Mouse (Mus musculus) heart, embryonic 13.5 days (tissue): Measurements from ENCODE around the gene Elmo3. TPM values are rescaled to one million over a fixed set of nuclear protein-coding genes. Genes with fewer than 3 reads are reported as not detected.
"Not testable (repeated sequence)": the region's sequence is repeated elsewhere in the genome, so short reads cannot be mapped to it uniquely, and the experiment has no call there.

Experiments
- ATAC-seq: fragments of 200-750 bp; cut with Nextera tagmentation; 2 replicates; pipeline ENCODE4 v1.8.0; 2017; ENCODE audit warnings: moderate TSS enrichment; ENCODE audit not compliant: insufficient number of reproducible peaks, low FRiP score, low TSS enrichment; ENCODE audit errors: extremely low read depth
- H3K27ac ChIP-seq: fragments of 300-500 bp; sonication (generic); replicated peaks from 2 replicates; pipeline ENCODE4 v1.5.1; 2015; ENCODE audit warnings: moderate library complexity, mild to moderate bottlenecking, inconsistent platforms
- H3K27me3 ChIP-seq: fragments of 300-500 bp; sonication (generic); replicated peaks from 2 replicates; pipeline ENCODE4 v1.6.1; 2015; ENCODE audit warnings: mild to moderate bottlenecking, inconsistent platforms
- H3K36me3 ChIP-seq: fragments of 300-500 bp; sonication (generic); 2 replicates; pipeline ENCODE4 v1.6.1; 2015; ENCODE audit warnings: mild to moderate bottlenecking, inconsistent platforms
- H3K4me1 ChIP-seq: fragments of 300-500 bp; sonication (generic); 2 replicates; pipeline ENCODE4 v1.6.1; 2015; ENCODE audit warnings: inconsistent platforms
- H3K4me2 ChIP-seq: fragments of 300-500 bp; sonication (generic); 2 replicates; pipeline ENCODE4 v1.6.1; 2015; ENCODE audit warnings: inconsistent platforms, mild to moderate bottlenecking, moderate library complexity
- H3K4me3 ChIP-seq: fragments of 300-500 bp; sonication (generic); 2 replicates; pipeline ENCODE4 v1.5.1; 2015; ENCODE audit warnings: moderate library complexity, mild to moderate bottlenecking, inconsistent platforms
- H3K9ac ChIP-seq: fragments of 300-500 bp; sonication (generic); 2 replicates; pipeline ENCODE4 v1.6.1; 2015; ENCODE audit warnings: inconsistent platforms, mild to moderate bottlenecking, moderate library complexity
- H3K9me3 ChIP-seq: fragments of 300-500 bp; sonication (generic); 2 replicates; pipeline ENCODE4 v1.6.1; 2016; ENCODE audit warnings: inconsistent platforms
- WGBS: fragments of 180-500 bp; shearing (Covaris S2); methylation state at CpG from one replicate; pipeline ENCODE4 v1.1.7; 2015; ENCODE audit warnings: mixed read lengths; 5-methylcytosine and 5-hydroxymethylcytosine counted together
- polyA plus RNA-seq: library from polyadenylated mRNA; unstranded; fragments of >200 nt; fragmentation: Nextera tagmentation; extraction: Ambion mirVana; gene quantifications from 2 replicates; pipeline ENCODE4 v1.2.1, GENCODE M21; 2015

Elmo3 gene
- polyA plus RNA-seq, 1 experiment from 2014 or later, result 2.6 TPM

- H3K9me3 ChIP-seq, H3K4me2 ChIP-seq, H3K9ac ChIP-seq, H3K27ac ChIP-seq, H3K36me3 ChIP-seq, H3K4me3 ChIP-seq, ATAC-seq: not testable (repeated sequence)
- Histone ChIP-seq H3K4me1 (peaks cover 30% of the 10 kb centered on the region), H3K27me3 (peaks cover 46% of the 10 kb centered on the region)
- 75% methylated on average over 8 of the region's 8 CpGs for WGBS
Observed at GRCm38 (mm10) chr8:105291364-105291763, 14.0 kb upstream of the Elmo3 start.

- not testable (repeated sequence) for H3K36me3 ChIP-seq, H3K4me2 ChIP-seq, H3K9ac ChIP-seq, H3K9me3 ChIP-seq, ATAC-seq, H3K27ac ChIP-seq, H3K4me3 ChIP-seq
- Histone ChIP-seq H3K27me3 (peaks cover 42% of the 10 kb centered on the region), H3K4me1 (peaks cover 34% of the 10 kb centered on the region)
- 56% methylated on average over 3 of the region's 3 CpGs for WGBS
Observed at GRCm38 (mm10) chr8:105291802-105292201, 13.6 kb upstream of the Elmo3 start.

GRCm38 (mm10) chr8:105292471-105292870 is 12.9 kb upstream of the Elmo3 start:
- H3K4me3 ChIP-seq, result no peak overlapping the region
- no peaks in the 10 kb centered on the region for H3K9me3 ChIP-seq
- WGBS, result 68% methylated on average over 7 of the region's 7 CpGs
- no peak overlapping the region for H3K27ac ChIP-seq
- no peaks in the 10 kb centered on the region for H3K36me3 ChIP-seq
- H3K4me1 ChIP-seq, result peaks cover 39% of the 10 kb centered on the region
- no peak for ATAC-seq
- H3K9ac ChIP-seq, result no peak overlapping the region
- H3K4me2 ChIP-seq, result no peak overlapping the region
- H3K27me3 ChIP-seq, result peaks cover 42% of the 10 kb centered on the region

- H3K4me3 ChIP-seq, result no peak overlapping the region
- WGBS, result 60% methylated on average over 19 of the region's 19 CpGs
- H3K9me3 ChIP-seq, result no peaks in the 10 kb centered on the region
- no peak overlapping the region for H3K27ac ChIP-seq
- no peak overlapping the region for H3K4me2 ChIP-seq
- ATAC-seq, result no peak
- no peaks in the 10 kb centered on the region for H3K36me3 ChIP-seq
- H3K4me1 ChIP-seq, result peaks cover 39% of the 10 kb centered on the region
- H3K9ac ChIP-seq, result no peak overlapping the region
- peaks cover 42% of the 10 kb centered on the region for H3K27me3 ChIP-seq
Observed at GRCm38 (mm10) chr8:105293405-105293804, 12.0 kb upstream of the Elmo3 start.

GRCm38 (mm10) chr8:105294776-105295175 is 10.6 kb upstream of the Elmo3 start:
- H3K4me3 ChIP-seq, result peak overlapping the region; percentile 40
- no peak overlapping the region for H3K27ac ChIP-seq
- peak overlapping the region; percentile 98 for H3K4me2 ChIP-seq
- H3K36me3 ChIP-seq, result peaks cover 12% of the 10 kb centered on the region
- H3K9me3 ChIP-seq, result no peaks in the 10 kb centered on the region
- no peak for ATAC-seq
- H3K4me1 ChIP-seq, result peaks cover 38% of the 10 kb centered on the region
- H3K9ac ChIP-seq, result peak overlapping the region; percentile 61
- H3K27me3 ChIP-seq, result peaks cover 40% of the 10 kb centered on the region
- WGBS, result 70% methylated on average over 9 of the region's 9 CpGs

- WGBS, result 45% methylated on average over 11 of the region's 11 CpGs
- no peaks in the 10 kb centered on the region for H3K9me3 ChIP-seq
- peak overlapping the region; percentile 40 for H3K4me3 ChIP-seq
- peaks cover 37% of the 10 kb centered on the region for H3K4me1 ChIP-seq
- ATAC-seq, result no peak
- peaks cover 17% of the 10 kb centered on the region for H3K36me3 ChIP-seq
- peaks cover 35% of the 10 kb centered on the region for H3K27me3 ChIP-seq
- H3K4me2 ChIP-seq, result peak overlapping the region; percentile 98
- H3K9ac ChIP-seq, result peak overlapping the region; percentile 61
- H3K27ac ChIP-seq, result peak overlapping the region; percentile 75
Observed at GRCm38 (mm10) chr8:105295256-105295655, 10.1 kb upstream of the Elmo3 start.

- peak within 1 kb of the TSS; percentile 75 for H3K27ac ChIP-seq
- 36% methylated on average over 11 of the region's 11 CpGs for WGBS
- peaks cover 25% of the 10 kb centered on the region for H3K36me3 ChIP-seq
- no peak for ATAC-seq
- peak within 1 kb of the TSS; percentile 97 for H3K9ac ChIP-seq
- H3K4me1 ChIP-seq, result peaks cover 33% of the 10 kb centered on the region
- H3K27me3 ChIP-seq, result peaks cover 29% of the 10 kb centered on the region
- no peaks in the 10 kb centered on the region for H3K9me3 ChIP-seq
- peak within 1 kb of the TSS; percentile 100 for H3K4me3 ChIP-seq
- H3K4me2 ChIP-seq, result peak within 1 kb of the TSS; percentile 98
Observed at GRCm38 (mm10) chr8:105295895-105296573, 9.4 kb upstream of the Elmo3 start, which contains the start of gene Exoc3l. Gene Exoc3l, minus strand, starts transcription at chr8:105296101.

- Histone ChIP-seq H3K36me3 (peaks cover 41% of the 10 kb centered on the region), H3K4me2 (peak within 1 kb of the TSS; percentile 98), H3K4me1 (peaks cover 33% of the 10 kb centered on the region), H3K9ac (peak within 1 kb of the TSS; percentile 97), H3K27me3 (peaks cover 25% of the 10 kb centered on the region), H3K4me3 (peak within 1 kb of the TSS; percentile 100), H3K9me3 (no peaks in the 10 kb centered on the region), H3K27ac (peak within 1 kb of the TSS; percentile 75)
- peak; percentile 58; the same call in 1 of the 2 replicates for ATAC-seq
- whole genome bisulfite sequencing, result under 1% methylated on average over 58 of the region's 58 CpGs
Observed at GRCm38 (mm10) chr8:105297511-105298192, 7.7 kb upstream of the Elmo3 start, which contains the start of gene E2f4. Gene E2f4, plus strand, starts transcription at chr8:105297663.

GRCm38 (mm10) chr8:105298351-105299252 is 6.8 kb upstream of the Elmo3 start:
- Histone ChIP-seq H3K9ac (peak overlapping the region; percentile 97), H3K4me1 (peaks cover 40% of the 10 kb centered on the region), H3K36me3 (peaks cover 50% of the 10 kb centered on the region), H3K4me2 (peak overlapping the region; percentile 98), H3K9me3 (no peaks in the 10 kb centered on the region), H3K4me3 (peak overlapping the region; percentile 100), H3K27ac (peak overlapping the region; percentile 75; the same call in 1 of the 2 replicates), H3K27me3 (peaks cover 15% of the 10 kb centered on the region)
- ATAC-seq, result no peak
- WGBS, result 42% methylated on average over 18 of the region's 18 CpGs

GRCm38 (mm10) chr8:105299962-105300361 is 5.4 kb upstream of the Elmo3 start:
- Histone ChIP-seq H3K9ac (peak overlapping the region; percentile 25), H3K36me3 (peaks cover 63% of the 10 kb centered on the region), H3K27me3 (peaks cover 6% of the 10 kb centered on the region; the same call in 1 of the 2 replicates), H3K9me3 (no peaks in the 10 kb centered on the region), H3K4me1 (peaks cover 54% of the 10 kb centered on the region), H3K27ac (no peak overlapping the region), H3K4me3 (peak overlapping the region; percentile 7; the same call in 1 of the 2 replicates), H3K4me2 (peak overlapping the region; percentile 98; the same call in 1 of the 2 replicates)
- no peak for ATAC-seq
- 85% methylated on average over 8 of the region's 8 CpGs for WGBS

- Histone ChIP-seq H3K4me3 (no peak overlapping the region), H3K9me3 (no peaks in the 10 kb centered on the region), H3K4me2 (no peak overlapping the region), H3K27ac (0 out of 2 replicates have a peak overlapping the region, but pooled peaks have one; percentile 67), H3K27me3 (no peaks in the 10 kb centered on the region), H3K9ac (0 out of 2 replicates have a peak overlapping the region, but pooled peaks have one; percentile 21), H3K4me1 (peaks cover 56% of the 10 kb centered on the region), H3K36me3 (peaks cover 81% of the 10 kb centered on the region)
- 75% methylated on average over 8 of the region's 8 CpGs for WGBS
- ATAC-seq, result no peak
Observed at GRCm38 (mm10) chr8:105303396-105303795, 2.0 kb upstream of the Elmo3 start.
